Mouse (Mus musculus): ENCODE results near the gene Hacl1. TPM values are rescaled to one million over a fixed set of nuclear protein-coding genes. Genes with fewer than 3 reads are reported as not detected.

Gene Hacl1
- total and polyA plus RNA-seq, 2 experiments from 2014 or later = 6.5 to 7.7 TPM

- 89% methylated on average over 3 of the region's 3 CpGs for WGBS
- ATAC-seq (no peak), DNase-seq (no peak)
- no peaks in the 10 kb centered on the region for H3K36me3 ChIP-seq (ENCODE audit: insufficient read depth)
- TF ChIP-seq CTCF (IDR thresholded peaks at IDR 0.05; ENCODE audit: low read depth) = no peak
- no peak within 1 kb of the TSS for H3K9ac ChIP-seq
- no peaks in the 10 kb centered on the region for H3K27me3 ChIP-seq (ENCODE audit: insufficient read depth, low read length)
- no peaks in the 10 kb centered on the region for H3K9me3 ChIP-seq (ENCODE audit: low read length)
- no peak within 1 kb of the TSS for H3K4me2 ChIP-seq (ENCODE audit: low read depth)
- H3K4me1 ChIP-seq (ENCODE audit: insufficient read depth) = no peaks in the 10 kb centered on the region
- H3K4me3 ChIP-seq (ENCODE audit: low read depth, low read length) = no peak within 1 kb of the TSS
- no peak within 1 kb of the TSS for H3K27ac ChIP-seq (ENCODE audit: low read depth, low read length)
Observed at GRCm38 (mm10) chr14:31591243-31591642, 49.8 kb downstream of the Hacl1 start, which contains the start of gene Colq. Gene Colq, minus strand, starts transcription at chr14:31591343.

DNA sequence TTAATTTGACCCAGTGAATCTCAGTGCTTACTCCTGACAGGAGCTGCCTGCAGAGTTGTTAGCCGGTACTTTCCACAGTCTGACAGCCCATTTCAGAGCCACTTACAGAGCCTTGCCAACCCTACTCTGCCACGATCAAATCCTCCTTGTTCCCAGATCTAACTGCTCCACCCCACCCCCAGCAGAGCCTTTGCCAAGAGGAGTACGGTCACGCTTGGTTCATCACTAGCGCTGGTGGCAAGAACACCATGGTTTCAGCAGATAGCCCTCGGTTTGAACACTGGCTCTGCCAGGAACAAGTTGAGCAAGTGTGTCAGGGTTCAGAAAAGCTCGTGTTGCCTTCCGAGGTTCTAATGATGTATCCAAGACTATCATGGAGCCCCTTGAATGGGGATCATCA is 54.6 kb downstream of the Hacl1 start:
- no peaks in the 10 kb centered on the region for H3K4me1 ChIP-seq (ENCODE audit: insufficient read depth)
- H3K27me3 ChIP-seq (ENCODE audit: insufficient read depth, low read length) = no peaks in the 10 kb centered on the region
- no peaks in the 10 kb centered on the region for H3K36me3 ChIP-seq (ENCODE audit: insufficient read depth)
- no peak overlapping the region for H3K4me2 ChIP-seq (ENCODE audit: low read depth)
- H3K9ac ChIP-seq = no peak overlapping the region
- no peak for TF ChIP-seq CTCF (IDR thresholded peaks at IDR 0.05; ENCODE audit: low read depth)
- H3K4me3 ChIP-seq (ENCODE audit: low read depth, low read length) = no peak overlapping the region
- ATAC-seq (no peak), DNase-seq (no peak)
- no peaks in the 10 kb centered on the region for H3K9me3 ChIP-seq (ENCODE audit: low read length)
- WGBS = 86% methylated on average over 8 of the region's 8 CpGs
- no peak overlapping the region for H3K27ac ChIP-seq (ENCODE audit: low read depth, low read length)

- no peak for ATAC-seq
- H3K4me2 ChIP-seq (ENCODE audit: low read depth) = no peak overlapping the region
- no peaks in the 10 kb centered on the region for H3K36me3 ChIP-seq (ENCODE audit: insufficient read depth)
- no peak overlapping the region for H3K27ac ChIP-seq (ENCODE audit: low read depth, low read length)
- H3K4me1 ChIP-seq (ENCODE audit: insufficient read depth) = no peaks in the 10 kb centered on the region
- H3K9me3 ChIP-seq (ENCODE audit: low read length) = no peaks in the 10 kb centered on the region
- WGBS = 88% methylated on average over 9 of the region's 9 CpGs
- H3K4me3 ChIP-seq (ENCODE audit: low read depth, low read length) = no peak overlapping the region
- H3K9ac ChIP-seq = no peak overlapping the region
- H3K27me3 ChIP-seq (ENCODE audit: insufficient read depth, low read length) = no peaks in the 10 kb centered on the region
- no peak for TF ChIP-seq CTCF (IDR thresholded peaks at IDR 0.05; ENCODE audit: low read depth)
- DNase-seq = no peak
Observed at GRCm38 (mm10) chr14:31583082-31583481, 58.0 kb downstream of the Hacl1 start.

- Histone ChIP-seq H3K27me3 (ENCODE audit: insufficient read depth, low read length) (no peaks in the 10 kb centered on the region), H3K4me3 (ENCODE audit: low read depth, low read length) (no peak overlapping the region), H3K9me3 (ENCODE audit: low read length) (no peaks in the 10 kb centered on the region), H3K4me2 (ENCODE audit: low read depth) (no peak overlapping the region), H3K36me3 (ENCODE audit: insufficient read depth) (no peaks in the 10 kb centered on the region), H3K9ac (no peak overlapping the region), H3K4me1 (ENCODE audit: insufficient read depth) (no peaks in the 10 kb centered on the region), H3K27ac (ENCODE audit: low read depth, low read length) (no peak overlapping the region)
- WGBS = 59% methylated on average over 9 of the region's 9 CpGs
- DNase-seq = no peak
- TF ChIP-seq CTCF (IDR thresholded peaks at IDR 0.05; ENCODE audit: low read depth) = no peak
- ATAC-seq = no peak
Observed at GRCm38 (mm10) chr14:31577966-31578735, 62.9 kb downstream of the Hacl1 start.

GRCm38 (mm10) chr14:31576846-31577697 is 64.0 kb downstream of the Hacl1 start:
- H3K9ac ChIP-seq = no peak overlapping the region
- TF ChIP-seq CTCF (IDR thresholded peaks at IDR 0.05; ENCODE audit: low read depth) = no peak
- no peak for DNase-seq
- WGBS = 60% methylated on average over 10 of the region's 10 CpGs
- H3K27ac ChIP-seq (ENCODE audit: low read depth, low read length) = no peak overlapping the region
- H3K4me1 ChIP-seq (ENCODE audit: insufficient read depth) = no peaks in the 10 kb centered on the region
- no peaks in the 10 kb centered on the region for H3K27me3 ChIP-seq (ENCODE audit: insufficient read depth, low read length)
- no peaks in the 10 kb centered on the region for H3K36me3 ChIP-seq (ENCODE audit: insufficient read depth)
- H3K4me3 ChIP-seq (ENCODE audit: low read depth, low read length) = no peak overlapping the region
- no peak for ATAC-seq
- H3K4me2 ChIP-seq (ENCODE audit: low read depth) = no peak overlapping the region
- H3K9me3 ChIP-seq (ENCODE audit: low read length) = no peaks in the 10 kb centered on the region

DNA sequence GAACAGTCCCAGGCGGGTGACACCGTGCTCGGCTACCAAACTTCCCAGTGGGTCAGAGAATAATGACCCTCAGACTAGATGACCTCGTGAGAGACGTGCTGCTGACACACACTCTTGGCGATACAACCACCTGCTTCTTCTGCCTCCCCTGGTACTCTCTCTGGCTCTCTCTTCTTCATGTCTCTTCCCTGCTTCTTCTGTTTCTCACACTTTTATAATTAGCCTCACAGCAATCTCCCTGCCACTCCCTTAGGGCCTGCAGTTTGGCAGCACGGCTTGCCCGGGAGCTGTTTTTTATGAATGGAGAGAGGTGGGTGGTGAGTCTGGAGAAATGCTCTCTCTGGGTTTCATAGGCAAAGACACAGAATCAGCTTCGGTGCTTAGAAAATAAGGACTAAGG is 65.2 kb downstream of the Hacl1 start:
- WGBS = 76% methylated on average over 9 of the region's 9 CpGs

More for the DNA sequence above, 65.2 kb downstream of the Hacl1 start:
- no peak for ATAC-seq
- Histone ChIP-seq H3K9ac (no peak overlapping the region), H3K4me2 (ENCODE audit: low read depth) (no peak overlapping the region), H3K9me3 (ENCODE audit: low read length) (no peaks in the 10 kb centered on the region), H3K27me3 (ENCODE audit: insufficient read depth, low read length) (no peaks in the 10 kb centered on the region), H3K4me3 (ENCODE audit: low read depth, low read length) (no peak overlapping the region), H3K27ac (ENCODE audit: low read depth, low read length) (no peak overlapping the region), H3K4me1 (ENCODE audit: insufficient read depth) (no peaks in the 10 kb centered on the region), H3K36me3 (ENCODE audit: insufficient read depth) (no peaks in the 10 kb centered on the region)
- DNase-seq = no peak
- TF ChIP-seq CTCF (IDR thresholded peaks at IDR 0.05; ENCODE audit: low read depth) = no peak

Measured in forebrain, postnatal 0 days (tissue).